Mouse (Mus musculus): ENCODE measurements around the gene Wnt2b. TPM values are rescaled to one million over a fixed set of nuclear protein-coding genes. Genes with fewer than 3 reads are reported as not detected.

Gene Wnt2b
- total RNA-seq, 2 experiments from 2014 or later, result 1.6 to 1.7 TPM

- DNase-seq, result no peak
Observed at GRCm38 (mm10) chr3:104896141-104896540, 65.6 kb downstream of the Wnt2b start.

Other genes with a start within 250 kb of the Wnt2b start
- 10 to 100 TPM; 31.9 to 32.4 TPM for gene Ppm1j, start 180.9 kb downstream of the Wnt2b start, total RNA-seq (2021)
- 1 to 10 TPM; 3.8 TPM for gene Fam19a3, start 180.1 kb downstream of the Wnt2b start, total RNA-seq (2021)
- 100 to 1,000 TPM in 1 of 2 experiments, 10 to 100 TPM in 1; 96.3 to 130 TPM for gene Rhoc, start 173.5 kb downstream of the Wnt2b start, total RNA-seq (2021)
- gene Mov10, start 143.4 kb downstream of the Wnt2b start, total RNA-seq (2021), result 1 to 10 TPM; 5.5 to 8.7 TPM
- gene St7l, start 97.9 kb downstream of the Wnt2b start, total RNA-seq (2021), result 10 to 100 TPM; 13.8 to 20.8 TPM
- 10 to 100 TPM; 38.1 to 42.5 TPM for gene Capza1, start 97.4 kb downstream of the Wnt2b start, total RNA-seq (2021)
- gene Cttnbp2nl, start 91.2 kb upstream of the Wnt2b start, total RNA-seq (2021), result 10 to 100 TPM; 13.5 to 13.9 TPM
- not detected for gene 4930564D02Rik, start 104.9 kb upstream of the Wnt2b start, total RNA-seq (2021)